Mouse (Mus musculus): ENCODE data around the gene AI464131.

GRCm38 (mm10) chr4:41447595-41447994 lies 55.3 kb downstream of the AI464131 start:
- no peak for TF ChIP-seq CTCF (IDR thresholded peaks at IDR 0.05; ENCODE audit: control insufficient read depth, insufficient read depth, low read length)
- no peak for TF ChIP-seq POLR2A (IDR thresholded peaks at IDR 0.05; ENCODE audit: borderline replicate concordance, control insufficient read depth, low read depth, low read length)
